Mouse (Mus musculus): Measurements from ENCODE around the gene Coro2a. TPM values are rescaled to one million over a fixed set of nuclear protein-coding genes. Genes with fewer than 3 reads are reported as not detected.
"Not testable (repeated sequence)": the region's sequence is repeated elsewhere in the genome, so short reads cannot be mapped to it uniquely, and the experiment has no call there.

Gene Coro2a
- polyA plus RNA-seq, 1 experiment from 2014 or later = 5.9 TPM

- H3K36me3 ChIP-seq (ENCODE audit: insufficient read depth, low read length); H3K27ac ChIP-seq (ENCODE audit: low read length); H3K9ac ChIP-seq (replicated peaks; ENCODE audit: low read length); H3K4me2 ChIP-seq (replicated peaks; ENCODE audit: low read depth, low read length); H3K4me3 ChIP-seq (ENCODE audit: low read length); H3K4me1 ChIP-seq (ENCODE audit: insufficient read depth, low read length); ATAC-seq (ENCODE audit: low FRiP score, low TSS enrichment); H3K9me3 ChIP-seq (ENCODE audit: low read length): not testable (repeated sequence)
- WGBS = 78% methylated on average over 12 of the region's 12 CpGs
- H3K27me3 ChIP-seq (ENCODE audit: insufficient read depth, low read length) = peaks cover 23% of the 10 kb centered on the region
Observed at GRCm38 (mm10) chr4:46599609-46600008, 2.4 kb downstream of the Coro2a start.

- H3K27ac ChIP-seq (ENCODE audit: low read length) = no peak overlapping the region
- H3K4me2 ChIP-seq (replicated peaks; ENCODE audit: low read depth, low read length) = no peak overlapping the region
- H3K9me3 ChIP-seq (ENCODE audit: low read length) = no peaks in the 10 kb centered on the region
- no peak overlapping the region for H3K9ac ChIP-seq (replicated peaks; ENCODE audit: low read length)
- no peak overlapping the region for H3K4me3 ChIP-seq (ENCODE audit: low read length)
- peaks cover 20% of the 10 kb centered on the region for H3K27me3 ChIP-seq (ENCODE audit: insufficient read depth, low read length)
- ATAC-seq (ENCODE audit: low FRiP score, low TSS enrichment) = no peak
- 84% methylated on average over 6 of the region's 6 CpGs for WGBS
- peaks cover 5% of the 10 kb centered on the region; the same call in 1 of the 2 replicates for H3K4me1 ChIP-seq (ENCODE audit: insufficient read depth, low read length)
- no peaks in the 10 kb centered on the region for H3K36me3 ChIP-seq (ENCODE audit: insufficient read depth, low read length)
Observed at GRCm38 (mm10) chr4:46598981-46599380, 3.0 kb downstream of the Coro2a start.

- Histone ChIP-seq H3K27ac (ENCODE audit: low read length) (peak overlapping the region; percentile 34; the same call in 1 of the 2 replicates), H3K27me3 (ENCODE audit: insufficient read depth, low read length) (peaks cover 20% of the 10 kb centered on the region), H3K4me2 (replicated peaks; ENCODE audit: low read depth, low read length) (no peak overlapping the region)
Observed at GRCm38 (mm10) chr4:46598111-46598510, 3.9 kb downstream of the Coro2a start.

GRCm38 (mm10) chr4:46597286-46597961, 4.6 kb downstream of the Coro2a start:
- Histone ChIP-seq H3K4me1 (ENCODE audit: insufficient read depth, low read length) (peaks cover 5% of the 10 kb centered on the region; the same call in 1 of the 2 replicates), H3K9me3 (ENCODE audit: low read length) (no peaks in the 10 kb centered on the region), H3K4me2 (replicated peaks; ENCODE audit: low read depth, low read length) (no peak overlapping the region), H3K9ac (replicated peaks; ENCODE audit: low read length) (no peak overlapping the region), H3K27ac (ENCODE audit: low read length) (peak overlapping the region; percentile 43; the same call in 1 of the 2 replicates), H3K36me3 (ENCODE audit: insufficient read depth, low read length) (no peaks in the 10 kb centered on the region), H3K27me3 (ENCODE audit: insufficient read depth, low read length) (peaks cover 20% of the 10 kb centered on the region), H3K4me3 (ENCODE audit: low read length) (no peak overlapping the region)
- peak; percentile 35 for ATAC-seq (ENCODE audit: low FRiP score, low TSS enrichment)
- WGBS = 76% methylated on average over 11 of the region's 11 CpGs

More at GRCm38 (mm10) chr4:46598111-46598510, 3.9 kb downstream of the Coro2a start:
- H3K36me3 ChIP-seq (ENCODE audit: insufficient read depth, low read length) = no peaks in the 10 kb centered on the region
- no peaks in the 10 kb centered on the region for H3K9me3 ChIP-seq (ENCODE audit: low read length)
- ATAC-seq (ENCODE audit: low FRiP score, low TSS enrichment) = no peak
- no peak overlapping the region for H3K4me3 ChIP-seq (ENCODE audit: low read length)
- 70% methylated on average over 10 of the region's 10 CpGs for WGBS
- no peak overlapping the region for H3K9ac ChIP-seq (replicated peaks; ENCODE audit: low read length)
- H3K4me1 ChIP-seq (ENCODE audit: insufficient read depth, low read length) = peaks cover 5% of the 10 kb centered on the region; the same call in 1 of the 2 replicates

GRCm38 (mm10) chr4:46596398-46596797, 5.6 kb downstream of the Coro2a start:
- no peak overlapping the region for H3K9ac ChIP-seq (replicated peaks; ENCODE audit: low read length)
- WGBS = 69% methylated on average over 6 of the region's 6 CpGs
- H3K27me3 ChIP-seq (ENCODE audit: insufficient read depth, low read length) = peaks cover 18% of the 10 kb centered on the region
- no peaks in the 10 kb centered on the region for H3K9me3 ChIP-seq (ENCODE audit: low read length)
- H3K4me2 ChIP-seq (replicated peaks; ENCODE audit: low read depth, low read length) = no peak overlapping the region
- no peak overlapping the region for H3K27ac ChIP-seq (ENCODE audit: low read length)
- no peak overlapping the region for H3K4me3 ChIP-seq (ENCODE audit: low read length)
- ATAC-seq (ENCODE audit: low FRiP score, low TSS enrichment) = no peak
- peaks cover 3% of the 10 kb centered on the region; the same call in 1 of the 2 replicates for H3K4me1 ChIP-seq (ENCODE audit: insufficient read depth, low read length)
- no peaks in the 10 kb centered on the region for H3K36me3 ChIP-seq (ENCODE audit: insufficient read depth, low read length)

- no peak for ATAC-seq (ENCODE audit: low FRiP score, low TSS enrichment)
- WGBS = 86% methylated on average over 5 of the region's 5 CpGs
- H3K27ac ChIP-seq (ENCODE audit: low read length) = no peak overlapping the region
- no peaks in the 10 kb centered on the region for H3K9me3 ChIP-seq (ENCODE audit: low read length)
- H3K4me2 ChIP-seq (replicated peaks; ENCODE audit: low read depth, low read length) = no peak overlapping the region
- peaks cover 9% of the 10 kb centered on the region for H3K4me1 ChIP-seq (ENCODE audit: insufficient read depth, low read length)
- H3K36me3 ChIP-seq (ENCODE audit: insufficient read depth, low read length) = no peaks in the 10 kb centered on the region
- H3K4me3 ChIP-seq (ENCODE audit: low read length) = no peak overlapping the region
- H3K9ac ChIP-seq (replicated peaks; ENCODE audit: low read length) = no peak overlapping the region
- no peaks in the 10 kb centered on the region for H3K27me3 ChIP-seq (ENCODE audit: insufficient read depth, low read length)
Observed at GRCm38 (mm10) chr4:46594131-46594530, 7.9 kb downstream of the Coro2a start.

GRCm38 (mm10) chr4:46593472-46593871, 8.5 kb downstream of the Coro2a start:
- Histone ChIP-seq H3K9ac (replicated peaks; ENCODE audit: low read length) (no peak overlapping the region), H3K27ac (ENCODE audit: low read length) (no peak overlapping the region), H3K27me3 (ENCODE audit: insufficient read depth, low read length) (no peaks in the 10 kb centered on the region), H3K4me3 (ENCODE audit: low read length) (no peak overlapping the region), H3K36me3 (ENCODE audit: insufficient read depth, low read length) (no peaks in the 10 kb centered on the region), H3K4me1 (ENCODE audit: insufficient read depth, low read length) (peaks cover 9% of the 10 kb centered on the region), H3K9me3 (ENCODE audit: low read length) (no peaks in the 10 kb centered on the region), H3K4me2 (replicated peaks; ENCODE audit: low read depth, low read length) (no peak overlapping the region)
- no peak for ATAC-seq (ENCODE audit: low FRiP score, low TSS enrichment)
- WGBS = 22% methylated on average over 6 of the region's 6 CpGs

- no peaks in the 10 kb centered on the region for H3K27me3 ChIP-seq (ENCODE audit: insufficient read depth, low read length)
- 89% methylated on average over 9 of the region's 9 CpGs for WGBS
- no peak overlapping the region for H3K4me2 ChIP-seq (replicated peaks; ENCODE audit: low read depth, low read length)
- H3K9ac ChIP-seq (replicated peaks; ENCODE audit: low read length) = no peak overlapping the region
- H3K4me3 ChIP-seq (ENCODE audit: low read length) = no peak overlapping the region
- ATAC-seq (ENCODE audit: low FRiP score, low TSS enrichment) = no peak
- no peaks in the 10 kb centered on the region for H3K36me3 ChIP-seq (ENCODE audit: insufficient read depth, low read length)
- no peak overlapping the region for H3K27ac ChIP-seq (ENCODE audit: low read length)
- H3K9me3 ChIP-seq (ENCODE audit: low read length) = no peaks in the 10 kb centered on the region
- peaks cover 9% of the 10 kb centered on the region for H3K4me1 ChIP-seq (ENCODE audit: insufficient read depth, low read length)
Observed at GRCm38 (mm10) chr4:46591833-46592520, 10.0 kb downstream of the Coro2a start.

GRCm38 (mm10) chr4:46590810-46591209, 11.2 kb downstream of the Coro2a start:
- no peak overlapping the region for H3K9ac ChIP-seq (replicated peaks; ENCODE audit: low read length)
- WGBS = 75% methylated on average over 4 of the region's 4 CpGs
- ATAC-seq (ENCODE audit: low FRiP score, low TSS enrichment) = no peak

More at GRCm38 (mm10) chr4:46590810-46591209, 11.2 kb downstream of the Coro2a start:
- Histone ChIP-seq H3K36me3 (ENCODE audit: insufficient read depth, low read length) (no peaks in the 10 kb centered on the region), H3K9me3 (ENCODE audit: low read length) (no peaks in the 10 kb centered on the region), H3K4me2 (replicated peaks; ENCODE audit: low read depth, low read length) (no peak overlapping the region), H3K4me1 (ENCODE audit: insufficient read depth, low read length) (peaks cover 9% of the 10 kb centered on the region), H3K27ac (ENCODE audit: low read length) (no peak overlapping the region), H3K4me3 (ENCODE audit: low read length) (no peak overlapping the region), H3K27me3 (ENCODE audit: insufficient read depth, low read length) (no peaks in the 10 kb centered on the region)

Measured in kidney, embryonic 16.5 days (tissue).